Comparison of ENCODE assay signal across 17 mouse cellular contexts in genomic region chr2:131932275-131932902, GRCm38 (mm10). TPM values are rescaled to one million over a fixed set of nuclear protein-coding genes. Genes with fewer than 3 reads are reported as not detected.
DNase-seq lines count a peak whose midpoint lies in the region; ATAC-seq and TF ChIP-seq lines count a peak whose summit lies in the region.
"Had no signal": no experiment of that assay in that cellular context is flagged by ENCODE, and none has a peak within 500 bp of the region (broad histone marks: within the 10 kb centered on the region; RNA-seq: fewer than 3 reads in every experiment).

No protein-coding gene starts in this region.

- no peak for DNase-seq in forebrain, embryonic 10.5 days (ENCODE audit: extremely low spot score, low spot score)
- DNase-seq in left cerebral cortex, adult 2 months (ENCODE audit: extremely low spot score in 1 of 2, low spot score in 2 of 2) = no peak
- DNase-seq in left cerebral cortex, postnatal 14 days (ENCODE audit: low spot score in 2 of 2) = no peak
- no peak for DNase-seq in G1E (ENCODE audit: low spot score)
- no peak for DNase-seq in midbrain, embryonic 14.5 days
- no peak for DNase-seq in adrenal gland, postnatal 4 days (ENCODE audit: low spot score in 2 of 2)
- no peak for DNase-seq in ovary, postnatal 10 days (ENCODE audit: low spot score)
- DNase-seq: cerebellum, adult 18-20 months; gastrocnemius, postnatal 25 days; thymus, postnatal 25 days had no signal

- H3K9me3 ChIP-seq in forebrain, embryonic 15.5 days = no peaks in the 10 kb centered on the region
- peaks cover 2% of the 10 kb centered on the region; the same call in 1 of the 2 replicates for H3K9me3 ChIP-seq in forebrain, embryonic 10.5 days
- no peaks in the 10 kb centered on the region for H3K9me3 ChIP-seq in G1E (replicated peaks)
- H3K9me3 ChIP-seq in midbrain, embryonic 14.5 days (ENCODE audit: control insufficient read depth, low read length) = no peaks in the 10 kb centered on the region
- H3K9me3 ChIP-seq: limb, embryonic 15.5 days; neural tube, embryonic 15.5 days had no signal

- H3K9ac ChIP-seq in forebrain, embryonic 15.5 days (replicated peaks) = no peak overlapping the region
- no peak overlapping the region for H3K9ac ChIP-seq in midbrain, embryonic 14.5 days (replicated peaks; ENCODE audit: low read length)
- H3K9ac ChIP-seq: limb, embryonic 15.5 days; neural tube, embryonic 15.5 days had no signal

- 70% methylated on average over 7 of the region's 7 CpGs for WGBS in forebrain, embryonic 15.5 days
- 77% methylated on average over 7 of the region's 7 CpGs for WGBS in forebrain, embryonic 10.5 days
- 70% methylated on average over 7 of the region's 7 CpGs for WGBS in midbrain, embryonic 14.5 days

- H3K4me1 ChIP-seq in forebrain, embryonic 15.5 days = peaks cover 15% of the 10 kb centered on the region
- peaks cover 17% of the 10 kb centered on the region for H3K4me1 ChIP-seq in forebrain, embryonic 10.5 days
- H3K4me1 ChIP-seq in G1E (ENCODE audit: insufficient read depth, low read depth, low read length) = peaks cover 62% of the 10 kb centered on the region
- no peaks in the 10 kb centered on the region for H3K4me1 ChIP-seq in midbrain, embryonic 14.5 days (ENCODE audit: control insufficient read depth, insufficient read depth, low read length)

- no peak overlapping the region for H3K4me2 ChIP-seq in forebrain, embryonic 15.5 days (replicated peaks)
- H3K4me2 ChIP-seq in midbrain, embryonic 14.5 days (ENCODE audit: low read length) = no peak overlapping the region
- H3K4me2 ChIP-seq: limb, embryonic 15.5 days; neural tube, embryonic 15.5 days had no signal

- ATAC-seq in forebrain, embryonic 15.5 days (replicated peaks) = no peak
- ATAC-seq in G1E (ENCODE audit: extremely low read depth, insufficient number of reproducible peaks, low FRiP score, poor library complexity, severe bottlenecking) = peak; percentile 59
- ATAC-seq in midbrain, embryonic 14.5 days (ENCODE audit: low FRiP score, low TSS enrichment) = no peak

- H3K4me3 ChIP-seq in forebrain, embryonic 15.5 days = no peak overlapping the region
- no peak overlapping the region for H3K4me3 ChIP-seq in forebrain, embryonic 10.5 days
- no peak overlapping the region for H3K4me3 ChIP-seq in left cerebral cortex, adult 2 months
- H3K4me3 ChIP-seq in G1E (ENCODE audit: low read depth, low read length) = peak overlapping the region; percentile 23; the same call in 1 of the 2 replicates
- no peak overlapping the region for H3K4me3 ChIP-seq in midbrain, embryonic 14.5 days (replicated peaks; ENCODE audit: low read depth, low read length)
- H3K4me3 ChIP-seq: limb, embryonic 15.5 days; neural tube, embryonic 15.5 days had no signal

- no peak for TF ChIP-seq CTCF in left cerebral cortex, adult 2 months (IDR thresholded peaks at IDR 0.05)
- no peak for TF ChIP-seq CTCF in G1E (IDR thresholded peaks at IDR 0.05; ENCODE audit: low read depth, low read length)

- H3K36me3 ChIP-seq in forebrain, embryonic 15.5 days = peaks cover 12% of the 10 kb centered on the region
- peaks cover 10% of the 10 kb centered on the region for H3K36me3 ChIP-seq in forebrain, embryonic 10.5 days (replicated peaks)
- H3K36me3 ChIP-seq in G1E (replicated peaks) = peaks cover 61% of the 10 kb centered on the region
- H3K36me3 ChIP-seq in midbrain, embryonic 14.5 days (ENCODE audit: control insufficient read depth, insufficient read depth, low read length) = peaks cover 12% of the 10 kb centered on the region

- 0 out of 2 replicates have a peak overlapping the region, but pooled peaks have one; percentile 69 for H3K27ac ChIP-seq in forebrain, embryonic 15.5 days (replicated peaks)
- no peak overlapping the region for H3K27ac ChIP-seq in forebrain, embryonic 10.5 days
- peak overlapping the region; percentile 68 for H3K27ac ChIP-seq in left cerebral cortex, adult 2 months
- H3K27ac ChIP-seq in midbrain, embryonic 14.5 days (replicated peaks; ENCODE audit: low read depth, low read length) = 0 out of 2 replicates have a peak overlapping the region, but pooled peaks have one; percentile 26
- H3K27ac ChIP-seq: kidney, postnatal 0 days; limb, embryonic 15.5 days had no signal

- intact Hi-C loops in left cerebral cortex, adult 2 months (cut with DNase I) = no loop called here
- intact Hi-C loops in left cerebral cortex, postnatal 14 days (cut with DNase I) = no loop called here

- H3K27me3 ChIP-seq in forebrain, embryonic 15.5 days = no peaks in the 10 kb centered on the region
- no peaks in the 10 kb centered on the region for H3K27me3 ChIP-seq in forebrain, embryonic 10.5 days (ENCODE audit: poor library complexity, severe bottlenecking)
- no peaks in the 10 kb centered on the region for H3K27me3 ChIP-seq in G1E (ENCODE audit: insufficient read depth, low read length)
- no peaks in the 10 kb centered on the region for H3K27me3 ChIP-seq in midbrain, embryonic 14.5 days (ENCODE audit: control insufficient read depth, insufficient read depth, low read length)
- H3K27me3 ChIP-seq: limb, embryonic 15.5 days; neural tube, embryonic 15.5 days had no signal

RNA-seq across cellular contexts. Expression of gene Prnd, which starts 18.3 kb away (rescaled TPM):
- 10.0 and 12.4 TPM in 2 replicates for polyA plus RNA-seq in forebrain, embryonic 15.5 days (2015; fragmentation: Nextera tagmentation; extraction: Ambion mirVana)
- 3.9 and 4.2 TPM in 2 replicates for polyA plus RNA-seq in forebrain, embryonic 10.5 days (2016; fragmentation: Nextera tagmentation; extraction: Ambion mirVana)
- total RNA-seq in left cerebral cortex, adult 2 months (2021) = under 1 TPM in 1 of 2 experiments, not detected in 1; 0.14 TPM
- total RNA-seq in left cerebral cortex, postnatal 14 days (2021) = 1 to 10 TPM; 2.4 to 2.7 TPM
- total RNA-seq in G1E (2014; fragmentation: Nextera tagmentation) (not detected in 2 replicates), G1E (2017) (0.05 and 0.12 TPM in 2 replicates)
- polyA plus RNA-seq in G1E (2012) = not detected in 2 replicates
- 6.4 and 14.1 TPM in 2 replicates for polyA plus RNA-seq in midbrain, embryonic 14.5 days (2014; fragmentation: Nextera tagmentation; extraction: Ambion mirVana)
- total RNA-seq in adrenal gland, postnatal 4 days (2021) = 1 to 10 TPM; 8.4 to 9.0 TPM
- total RNA-seq: MEL had no signal

RNA-seq across cellular contexts. Expression of gene Prn, which starts 22.6 kb away (rescaled TPM):
- polyA plus RNA-seq in forebrain, embryonic 15.5 days (2015; fragmentation: Nextera tagmentation; extraction: Ambion mirVana) = 0.22 TPM in 1 of 2 replicates, not detected in the other
- not detected in 2 replicates for polyA plus RNA-seq in forebrain, embryonic 10.5 days (2016; fragmentation: Nextera tagmentation; extraction: Ambion mirVana)
- under 1 TPM in 1 of 2 experiments, not detected in 1; 0.20 TPM for total RNA-seq in left cerebral cortex, adult 2 months (2021)
- total RNA-seq in left cerebral cortex, postnatal 14 days (2021) = 1 to 10 TPM in 1 of 2 experiments, not detected in 1; 1.1 TPM
- total RNA-seq in G1E (2014; fragmentation: Nextera tagmentation) = not detected in 2 replicates
- not detected in 2 replicates for total RNA-seq in G1E (2017)
- not detected in 2 replicates for polyA plus RNA-seq in G1E (2012)
- not detected in 2 replicates for polyA plus RNA-seq in midbrain, embryonic 14.5 days (2014; fragmentation: Nextera tagmentation; extraction: Ambion mirVana)
- not detected for total RNA-seq in adrenal gland, postnatal 4 days (2021)
- total RNA-seq: layer of hippocampus, postnatal 14 days; MEL had no signal
- polyA plus RNA-seq: heart, embryonic 14.5 days; limb, embryonic 15.5 days; neural tube, embryonic 15.5 days had no signal

RNA-seq across cellular contexts. Expression of gene Prnp, which starts 22.7 kb away (rescaled TPM):
- 168 and 184 TPM in 2 replicates for polyA plus RNA-seq in forebrain, embryonic 15.5 days (2015; fragmentation: Nextera tagmentation; extraction: Ambion mirVana)
- polyA plus RNA-seq in forebrain, embryonic 10.5 days (2016; fragmentation: Nextera tagmentation; extraction: Ambion mirVana) = 19.6 and 23.2 TPM in 2 replicates
- total RNA-seq in left cerebral cortex, adult 2 months (2021) = 100 to 1,000 TPM; 748 to 772 TPM
- total RNA-seq in left cerebral cortex, postnatal 14 days (2021) = 100 to 1,000 TPM; 536 to 553 TPM
- 350 and 399 TPM in 2 replicates for total RNA-seq in G1E (2014; fragmentation: Nextera tagmentation)
- 977 and 998 TPM in 2 replicates for total RNA-seq in G1E (2017)
- polyA plus RNA-seq in G1E (2012) = 153 and 174 TPM in 2 replicates
- 97.3 and 118 TPM in 2 replicates for polyA plus RNA-seq in midbrain, embryonic 14.5 days (2014; fragmentation: Nextera tagmentation; extraction: Ambion mirVana)
- 10 to 100 TPM; 69.2 to 71.6 TPM for total RNA-seq in adrenal gland, postnatal 4 days (2021)

Comparison
In these comparisons a context has a peak if more than half of its experiments do, and no peak if none do; other contexts are left out.
1. RNA of gene Prnp, which starts 22.7 kb away (total RNA-seq): 350 to 998 TPM in G1E, 748 to 772 TPM in left cerebral cortex, adult 2 months and 536 to 553 TPM in left cerebral cortex, postnatal 14 days; 69.2 to 71.6 TPM in adrenal gland, postnatal 4 days; every median in the first group is over 4 times any median in the second.